Mouse (Mus musculus): Measurements from ENCODE around the gene Gimap3. TPM values are rescaled to one million over a fixed set of nuclear protein-coding genes. Genes with fewer than 3 reads are reported as not detected.
A peak's percentile ranks its signal among the peaks of the same experiment; 100 is the strongest.

Gene Gimap3
- total RNA-seq, 2 experiments from 2014 or later, result 0.38 to 0.54 TPM

GRCm38 (mm10) chr6:48742422-48743351 is 28.0 kb downstream of the Gimap3 start:
- peak; percentile 14 for DNase-seq

- no peak for DNase-seq
Measured at GRCm38 (mm10) chr6:48741711-48742206, 28.9 kb downstream of the Gimap3 start.

- no peak for DNase-seq
Measured at GRCm38 (mm10) chr6:48741273-48741672, 29.4 kb downstream of the Gimap3 start.

GRCm38 (mm10) chr6:48740501-48741169 is 30.0 kb downstream of the Gimap3 start:
- no peak for DNase-seq

DNA sequence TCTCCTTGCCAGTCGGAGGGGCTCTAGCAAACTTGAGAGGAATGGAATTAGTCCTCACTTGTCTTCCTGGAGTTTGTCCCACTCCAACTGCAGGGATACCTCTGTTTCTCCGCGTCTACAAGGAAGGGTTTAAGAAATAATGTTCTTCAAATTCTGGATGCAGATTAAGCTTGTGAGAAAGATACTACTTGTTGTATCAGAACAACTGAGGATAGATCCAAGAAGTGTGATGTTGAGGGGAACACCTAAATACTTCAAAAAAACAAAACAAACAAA is 30.9 kb downstream of the Gimap3 start:
- no peak for DNase-seq

- peak; percentile 41 for DNase-seq
Measured at GRCm38 (mm10) chr6:48738961-48739779, 31.5 kb downstream of the Gimap3 start, which contains the start of gene Gimap1. Gene Gimap1 (plus strand): TSS chr6:48739054.

- no peak for DNase-seq
Measured at GRCm38 (mm10) chr6:48737688-48738087, 33.0 kb downstream of the Gimap3 start.

- no peak for DNase-seq
Measured at GRCm38 (mm10) chr6:48737053-48737452, 33.6 kb downstream of the Gimap3 start.

DNA sequence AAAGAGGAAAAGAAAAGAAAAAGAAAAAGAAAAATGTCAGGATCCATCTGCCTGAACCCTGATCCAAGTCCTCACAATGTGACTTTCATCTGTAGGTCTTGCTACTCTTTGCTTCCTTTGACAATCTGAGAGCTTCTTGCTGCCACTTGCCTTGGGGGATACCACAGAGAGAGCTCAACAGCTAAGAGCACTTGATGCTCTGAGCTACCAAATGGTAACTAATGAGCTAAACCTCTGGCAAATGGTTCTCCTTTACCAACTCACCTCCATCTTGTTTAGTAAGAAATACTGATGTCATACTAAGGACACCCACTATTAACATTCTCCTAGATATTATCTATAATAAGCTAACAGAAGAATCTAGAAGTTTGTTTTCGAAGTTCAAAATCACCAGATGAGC is 37.0 kb downstream of the Gimap3 start:
- DNase-seq, result no peak

DNA sequence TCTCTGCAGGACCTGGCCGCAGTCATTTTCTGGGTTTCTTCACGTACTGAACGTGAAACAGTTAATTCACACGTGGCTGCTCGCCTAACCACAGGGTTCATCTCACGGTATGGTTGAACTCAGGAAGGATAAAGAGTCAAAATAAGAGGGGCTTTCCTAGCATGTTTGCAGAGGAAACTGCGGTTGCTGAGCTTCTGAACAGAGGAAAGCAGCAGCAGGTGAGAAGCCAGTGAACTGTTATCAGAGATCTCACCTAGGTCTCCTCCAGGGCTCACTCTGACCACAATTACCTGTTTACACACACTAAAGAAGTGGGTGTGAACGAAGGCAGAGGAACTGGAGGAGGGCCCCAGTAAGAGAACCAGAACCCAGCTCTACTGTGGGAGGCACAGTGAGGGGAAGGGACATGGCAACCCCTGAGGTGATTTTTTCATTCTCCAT is 37.8 kb downstream of the Gimap3 start:
- DNase-seq, result no peak

GRCm38 (mm10) chr6:48727761-48728160 is 42.9 kb downstream of the Gimap3 start:
- DNase-seq, result no peak

GRCm38 (mm10) chr6:48725476-48725875 is 45.2 kb downstream of the Gimap3 start:
- DNase-seq, result peak; percentile 83

- DNase-seq, result no peak
Measured at GRCm38 (mm10) chr6:48723468-48723867, 47.2 kb downstream of the Gimap3 start.

DNA sequence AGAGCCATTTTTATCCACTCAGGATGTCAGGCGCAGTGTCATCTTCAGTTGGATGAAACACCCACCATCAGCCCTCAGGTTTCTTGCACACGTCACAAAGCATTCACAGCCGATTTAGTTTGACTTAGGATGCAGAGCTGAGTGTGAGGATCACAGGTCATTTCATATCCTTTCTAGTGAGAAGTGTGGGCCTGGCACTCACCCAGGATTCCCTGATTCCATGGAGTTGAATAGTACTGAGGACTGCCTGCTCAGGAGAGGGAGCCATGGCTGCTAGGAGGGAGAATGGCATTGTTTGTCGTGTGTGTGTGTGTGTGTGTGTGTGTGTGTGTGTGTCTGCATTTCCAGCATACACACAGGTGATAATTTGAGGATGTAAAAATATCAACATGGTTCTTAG is 50.3 kb downstream of the Gimap3 start:
- no peak for DNase-seq

DNA sequence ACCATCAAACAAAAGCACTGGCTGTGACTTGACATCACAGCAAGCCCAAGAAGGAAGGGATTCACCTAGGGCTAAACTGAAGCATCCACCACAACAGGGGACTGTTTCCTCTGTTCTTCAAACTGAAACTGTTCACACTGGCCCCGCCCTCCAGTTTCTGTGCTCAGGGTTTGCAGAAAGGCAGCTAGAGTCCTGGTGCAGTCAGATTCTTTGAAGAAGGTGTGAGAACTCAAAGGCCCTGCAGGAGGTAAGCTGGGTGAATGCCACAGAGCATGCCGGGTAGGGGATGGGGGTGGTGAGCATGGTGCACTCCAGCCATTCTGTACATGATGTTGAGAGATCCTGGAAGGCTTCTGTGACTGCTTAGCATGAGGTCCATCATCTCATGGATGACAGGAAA is 52.2 kb downstream of the Gimap3 start, which contains the start of the genes Gm28053 and Gimap7:
Gm28053 (plus strand) TSS at position 153 of the 400 bp plus-strand sequence.
Gimap7 (plus strand) TSS at position 167 of the 400 bp plus-strand sequence.
- no peak for DNase-seq

Other genes with a start within 250 kb of the Gimap3 start
- gene Atp6v0e2, start 233.2 kb downstream of the Gimap3 start, total RNA-seq (2021), result 10 to 100 TPM; 14.0 to 16.4 TPM
- gene Lrrc61, start 216.1 kb downstream of the Gimap3 start, total RNA-seq (2021), result 1 to 10 TPM; 7.5 to 9.1 TPM
- 10 to 100 TPM; 69.3 to 70.3 TPM for gene Rarres2, start 198.1 kb downstream of the Gimap3 start, total RNA-seq (2021)
- not detected for gene Gm45021, start 181.2 kb downstream of the Gimap3 start, total RNA-seq (2021)
- 10 to 100 TPM; 30.4 to 31.2 TPM for gene Repin1, start 177.0 kb downstream of the Gimap3 start, total RNA-seq (2021)
- not detected for gene Gm44965, start 176.9 kb downstream of the Gimap3 start, total RNA-seq (2021)
- gene Zfp775, start 168.8 kb downstream of the Gimap3 start, total RNA-seq (2021), result 1 to 10 TPM; 4.0 to 5.4 TPM
- under 1 TPM; 0.41 to 0.50 TPM for gene AI854703, start 144.1 kb downstream of the Gimap3 start, total RNA-seq (2021)
- 1 to 10 TPM; 9.0 to 9.3 TPM for gene Gimap8, start 123.6 kb downstream of the Gimap3 start, total RNA-seq (2021)
- 1 to 10 TPM; 6.7 to 7.0 TPM for gene Gimap9, start 94.7 kb downstream of the Gimap3 start, total RNA-seq (2021)
- 10 to 100 TPM; 41.2 to 50.1 TPM for gene Gimap4, start 86.3 kb downstream of the Gimap3 start, total RNA-seq (2021)
- 10 to 100 TPM; 62.2 to 64.7 TPM for gene Gimap6, start 62.6 kb downstream of the Gimap3 start, total RNA-seq (2021)
- gene Gm28053, start 52.2 kb downstream of the Gimap3 start, total RNA-seq (2021), result 1 to 10 TPM; 7.1 to 7.2 TPM
- not detected for gene Gimap7, start 52.2 kb downstream of the Gimap3 start, total RNA-seq (2021)
- 10 to 100 TPM; 12.9 to 19.4 TPM for gene Gimap1, start 31.8 kb downstream of the Gimap3 start, total RNA-seq (2021)
- gene Gimap5, start 24.7 kb downstream of the Gimap3 start, total RNA-seq (2021), result 10 to 100 TPM; 11.6 to 11.8 TPM
- gene Tmem176a, start 70.1 kb upstream of the Gimap3 start, total RNA-seq (2021), result 10 to 100 TPM; 33.6 to 34.8 TPM
- gene Tmem176b, start 70.6 kb upstream of the Gimap3 start, total RNA-seq (2021), result 10 to 100 TPM; 90.2 to 95.6 TPM
- not detected for gene Aoc1, start 102.0 kb upstream of the Gimap3 start, total RNA-seq (2021)
- not detected for gene 1600015I10Rik, start 159.0 kb upstream of the Gimap3 start, total RNA-seq (2021)
- not detected for gene Doxl2, start 204.1 kb upstream of the Gimap3 start, total RNA-seq (2021)
- gene Svs1, start 216.0 kb upstream of the Gimap3 start, total RNA-seq (2021), result not detected